Mouse (Mus musculus) c-Kit-positive CD71-negative TER-119-negative erythroid progenitor cells, embryonic 14.5 days (primary cell): Measurements from ENCODE around the gene Hpse2.

Experiments
- DNase-seq: peaks from one replicate; pipeline ENCODE4 v3.0.0-alpha.2; 2013; ENCODE audit warnings: low read depth

Hpse2 gene

GRCm38 (mm10) chr19:42770141-42770872 is 617.8 kb downstream of the Hpse2 start:
- DNase-seq = no peak

GRCm38 (mm10) chr19:42769648-42770047 is 618.5 kb downstream of the Hpse2 start:
- DNase-seq = no peak

- no peak for DNase-seq
These were observed 620.8 kb downstream of the Hpse2 start for GRCm38 (mm10) chr19:42767361-42767760.

DNA sequence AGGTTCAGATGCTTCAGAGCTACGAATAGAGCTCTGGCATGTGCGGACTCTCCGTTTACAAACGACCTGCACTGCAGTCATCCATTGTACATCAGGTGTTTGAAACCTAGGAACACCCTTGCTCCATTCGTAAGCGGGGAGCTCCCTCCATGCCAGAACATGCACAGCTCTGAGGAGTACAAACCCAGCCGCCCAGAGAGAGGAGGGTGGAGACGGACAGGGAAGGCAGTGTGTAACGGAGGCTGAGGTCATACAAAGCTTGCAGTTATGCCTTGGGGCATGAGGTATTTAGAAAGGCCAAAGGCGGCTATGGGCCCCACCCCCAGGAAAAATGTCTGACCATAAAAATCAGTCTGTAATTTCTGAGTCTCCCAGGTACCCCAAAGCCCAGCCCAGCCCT is 623.8 kb downstream of the Hpse2 start:
- no peak for DNase-seq

DNA sequence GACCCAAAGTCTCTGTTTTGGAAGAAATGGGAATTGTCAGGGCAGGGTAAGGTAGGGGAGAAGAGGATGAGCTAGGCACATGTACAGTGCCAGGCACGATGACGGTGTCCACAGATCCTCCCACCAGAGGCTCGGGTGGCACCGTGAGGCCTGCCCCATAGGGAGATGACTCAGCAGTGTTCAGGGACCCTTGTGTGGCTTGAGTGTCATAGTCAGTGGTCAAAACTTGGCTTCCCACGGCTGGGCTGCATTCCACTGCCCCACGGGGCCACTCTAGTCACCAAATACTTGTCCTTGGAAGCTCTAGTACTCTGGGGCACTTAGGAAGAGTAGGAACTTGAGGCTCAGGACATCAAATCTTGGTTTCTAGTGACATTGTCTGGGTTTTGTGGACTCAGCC is 631.5 kb downstream of the Hpse2 start:
- no peak for DNase-seq

- no peak for DNase-seq
These were observed 632.8 kb downstream of the Hpse2 start for GRCm38 (mm10) chr19:42755148-42755870.

- DNase-seq = peak; percentile 53
These were observed 634.8 kb downstream of the Hpse2 start for GRCm38 (mm10) chr19:42753141-42753917.

- DNase-seq = peak; percentile 75
These were observed 635.7 kb downstream of the Hpse2 start, which contains the start of gene Pyroxd2 for GRCm38 (mm10) chr19:42752363-42752931. Gene Pyroxd2 (minus strand): TSS chr19:42752775.

DNA sequence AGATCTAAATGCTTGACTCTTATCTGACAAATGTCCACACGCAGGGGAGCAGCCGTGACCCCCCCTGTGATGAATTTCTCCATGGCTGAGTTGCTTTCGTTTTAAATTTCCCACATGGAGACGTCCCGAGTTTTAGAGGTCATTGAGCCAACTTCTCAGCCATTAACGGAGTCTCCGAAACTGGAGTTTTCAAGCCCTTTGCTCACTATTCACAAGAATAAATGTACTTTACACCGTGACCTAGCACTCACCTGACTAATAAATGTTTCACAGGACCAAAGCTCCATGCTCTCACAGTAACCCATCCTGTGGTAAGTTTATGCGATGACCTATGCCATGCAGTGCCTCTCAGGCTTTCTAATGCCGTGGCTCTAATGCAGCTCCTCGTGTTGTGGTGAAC is 638.0 kb downstream of the Hpse2 start:
- no peak for DNase-seq

GRCm38 (mm10) chr19:42746702-42747101 is 641.5 kb downstream of the Hpse2 start:
- DNase-seq = no peak

- no peak for DNase-seq
These were observed 642.3 kb downstream of the Hpse2 start for GRCm38 (mm10) chr19:42745869-42746224.

DNA sequence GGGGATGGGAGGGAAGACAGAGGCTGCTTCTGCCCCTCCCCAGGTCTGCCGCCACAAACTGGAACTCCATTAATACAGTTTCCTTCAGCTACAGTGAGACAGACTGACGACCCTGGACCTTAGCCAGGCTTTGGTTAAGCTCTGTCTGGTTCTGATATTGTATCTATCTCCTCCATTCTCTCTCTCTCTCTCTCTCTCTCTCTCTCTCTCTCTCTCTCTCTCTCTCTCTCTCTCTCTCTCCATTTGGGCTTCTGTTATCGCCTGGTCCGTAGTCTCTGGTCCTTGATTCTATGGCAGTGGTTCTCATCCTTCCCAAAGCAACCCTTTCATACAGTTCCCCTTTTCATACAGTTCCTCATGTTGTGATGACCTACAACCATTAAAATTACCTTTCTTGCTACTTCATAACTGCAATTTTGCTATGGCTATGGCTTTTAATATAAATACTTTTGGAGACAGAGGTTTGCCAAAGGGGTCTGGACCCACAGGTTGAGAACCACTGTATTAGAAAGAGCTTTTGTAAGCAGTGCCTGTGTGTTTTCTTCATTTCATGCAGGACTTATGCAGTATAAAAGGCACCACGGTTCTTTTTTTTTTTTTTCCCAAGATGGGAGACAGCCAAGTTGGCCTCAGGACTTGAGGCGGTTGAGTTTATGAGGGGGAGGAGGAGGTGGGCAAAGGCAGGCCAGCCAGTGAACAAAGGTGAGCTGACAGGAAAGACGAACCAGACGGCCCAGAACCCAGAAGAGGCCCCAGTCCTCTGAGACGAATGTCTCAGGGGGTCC is 642.9 kb downstream of the Hpse2 start:
- no peak for DNase-seq

DNA sequence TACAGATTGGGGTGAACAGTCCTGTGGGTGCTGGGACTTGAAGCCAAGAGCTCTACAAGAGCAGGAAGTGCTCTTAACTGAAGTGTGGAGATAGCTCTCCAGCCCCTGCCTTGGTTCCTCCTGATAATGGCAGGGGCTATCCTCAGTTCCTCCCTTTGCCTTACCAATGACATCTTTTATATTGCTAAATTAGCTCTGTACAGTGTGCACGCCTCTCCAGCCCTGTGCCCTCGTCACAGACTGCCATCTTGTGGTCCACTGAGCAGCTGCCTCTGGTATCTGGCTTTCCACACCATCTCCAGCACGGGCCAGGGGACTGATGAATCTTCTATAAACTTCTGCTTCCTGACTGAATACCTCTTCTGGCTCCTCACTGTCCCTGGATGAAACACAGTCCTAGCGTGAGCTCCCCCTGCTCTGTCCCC is 644.0 kb downstream of the Hpse2 start:
- DNase-seq = no peak

GRCm38 (mm10) chr19:42743261-42743660 is 644.9 kb downstream of the Hpse2 start:
- no peak for DNase-seq

DNA sequence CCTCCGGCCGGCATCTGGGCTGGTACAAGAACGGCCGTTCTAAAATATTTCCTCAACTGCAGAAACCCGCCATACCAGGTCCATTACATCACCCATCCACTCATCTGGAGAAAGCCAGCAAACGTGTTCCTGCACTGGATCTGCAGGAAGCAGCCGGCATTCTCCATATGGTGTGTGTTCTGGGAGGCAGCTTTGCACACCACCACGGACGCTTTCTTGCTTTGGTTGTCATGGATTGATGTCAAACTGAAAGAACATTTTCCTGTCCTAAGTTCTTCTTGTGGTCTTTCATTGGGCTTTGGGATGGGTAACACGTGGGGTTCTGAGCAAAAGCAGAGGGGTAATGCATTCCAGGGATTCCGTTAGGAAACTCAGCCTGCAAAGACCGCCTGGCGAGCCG is 646.3 kb downstream of the Hpse2 start:
- DNase-seq = no peak

DNA sequence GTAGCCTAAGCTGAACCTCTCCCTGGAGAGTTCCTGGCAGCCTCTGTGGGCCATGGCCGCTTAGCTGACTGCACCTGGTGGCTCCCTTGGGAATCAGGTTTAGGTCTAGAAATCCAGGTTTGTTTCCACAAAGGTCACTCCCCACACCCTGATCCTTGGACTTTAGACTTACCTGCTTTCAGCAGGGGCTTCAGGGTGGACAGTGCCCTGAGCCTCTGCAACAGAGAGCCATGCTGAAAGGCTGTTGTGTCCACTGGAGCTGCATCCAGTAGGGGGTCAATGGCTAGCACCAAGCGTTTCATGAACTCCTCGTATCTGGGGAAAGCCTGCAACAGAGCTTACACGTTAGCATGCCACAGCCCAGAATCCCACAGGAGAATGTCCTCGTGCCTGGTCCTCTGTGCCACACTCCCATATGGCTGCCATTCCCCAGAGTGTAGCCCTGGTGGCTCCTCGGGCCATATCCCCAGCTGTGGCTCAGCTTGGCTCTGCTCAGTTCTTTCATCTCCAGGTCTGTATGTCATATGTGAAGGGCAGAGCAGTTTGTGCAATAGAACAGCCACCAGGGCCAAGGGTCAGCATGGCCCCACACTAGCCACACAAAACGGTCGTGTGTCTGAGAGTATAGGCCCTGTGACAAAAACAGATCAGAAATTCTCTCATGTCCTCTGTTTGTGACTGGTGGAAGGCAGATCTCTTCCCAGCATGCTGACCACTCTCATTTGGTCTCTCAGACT is 647.8 kb downstream of the Hpse2 start:
- DNase-seq = no peak

GRCm38 (mm10) chr19:42739734-42740133 is 648.4 kb downstream of the Hpse2 start:
- no peak for DNase-seq

DNA sequence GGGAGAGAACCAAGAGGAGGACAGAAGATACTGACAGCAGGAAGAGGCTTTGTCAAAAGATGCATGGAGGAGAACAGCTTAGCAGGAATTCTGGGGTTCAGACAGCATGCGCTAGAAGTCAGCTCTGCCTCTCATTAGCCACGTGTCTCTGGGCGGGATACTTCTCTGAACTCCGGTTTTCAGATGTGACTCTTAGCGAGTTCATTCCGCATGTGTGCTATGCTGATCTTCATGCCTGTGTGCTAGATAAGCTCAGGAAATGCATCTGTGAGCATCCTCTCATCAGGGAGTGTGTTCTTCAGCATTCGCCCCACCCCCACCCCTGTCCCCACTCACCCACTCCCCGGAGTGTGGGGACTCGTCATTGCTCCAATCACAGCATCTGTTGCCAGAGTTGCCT is 650.4 kb downstream of the Hpse2 start:
- DNase-seq = no peak
